Mouse (Mus musculus): Measurements from ENCODE around the gene Olfr1037.
"Not testable (repeated sequence)": the region's sequence is repeated elsewhere in the genome, so short reads cannot be mapped to it uniquely, and the experiment has no call there.

Gene Olfr1037
- long read RNA-seq, experiment 1: 0 reads
- long read RNA-seq, experiment 2: 0 reads

- intact Hi-C loops (cut with DNase I): no loop called here
Observed at GRCm38 (mm10) chr2:86087285-86087684, at the start of gene Olfr1037. Olfr1037 (minus strand) TSS chr2:86087385.

- intact Hi-C loops (cut with DNase I): no loop called here
Observed at GRCm38 (mm10) chr2:86135828-86136227, 48.6 kb upstream of the Olfr1037 start, which contains the start of gene Olfr1039. Olfr1039 (minus strand) TSS chr2:86135928.

DNA sequence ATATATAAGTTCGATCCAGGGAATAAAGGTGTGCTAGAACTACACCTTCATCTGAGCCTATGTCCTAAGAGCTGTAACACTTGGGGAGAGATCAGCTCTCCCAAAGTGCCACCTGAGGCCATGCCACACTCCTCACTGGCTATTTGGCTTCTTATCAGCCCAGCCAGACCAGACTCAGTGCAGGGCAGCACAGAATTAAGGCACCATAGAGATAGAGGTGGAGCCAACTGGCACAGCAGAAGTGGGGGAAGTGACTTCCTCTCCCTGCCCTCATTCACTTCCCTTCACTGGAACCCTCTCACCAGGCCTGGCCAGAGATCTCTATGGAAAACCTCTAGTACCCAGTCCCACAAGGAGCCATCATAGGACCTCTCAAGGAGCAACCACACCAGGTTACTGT, 6.7 kb downstream of the Olfr1037 start:
- intact Hi-C loops (cut with DNase I): not testable (repeated sequence)

DNA sequence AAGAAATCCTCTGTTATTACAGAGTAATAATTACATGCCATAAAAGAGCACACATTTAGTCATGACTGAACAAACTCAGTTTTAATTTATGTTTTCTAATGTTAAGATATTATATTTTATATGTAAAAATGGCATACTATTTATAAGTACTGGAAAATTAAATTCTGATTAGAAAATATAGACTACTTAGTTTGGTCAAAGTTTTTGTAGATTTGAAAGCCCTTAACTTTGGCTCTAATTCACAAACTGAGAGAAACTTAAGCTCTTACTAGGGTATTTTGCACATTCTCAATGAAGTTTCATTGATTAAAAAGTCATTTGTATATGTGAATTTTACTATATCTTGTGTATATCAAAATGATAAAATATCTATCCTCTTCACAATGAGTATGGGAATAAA, 13.5 kb downstream of the Olfr1037 start, which contains the start of gene Olfr1036:
Olfr1036 (plus strand) TSS at position 301 of the 400 bp plus-strand sequence.
- intact Hi-C loops (cut with DNase I): not testable (repeated sequence)

DNA sequence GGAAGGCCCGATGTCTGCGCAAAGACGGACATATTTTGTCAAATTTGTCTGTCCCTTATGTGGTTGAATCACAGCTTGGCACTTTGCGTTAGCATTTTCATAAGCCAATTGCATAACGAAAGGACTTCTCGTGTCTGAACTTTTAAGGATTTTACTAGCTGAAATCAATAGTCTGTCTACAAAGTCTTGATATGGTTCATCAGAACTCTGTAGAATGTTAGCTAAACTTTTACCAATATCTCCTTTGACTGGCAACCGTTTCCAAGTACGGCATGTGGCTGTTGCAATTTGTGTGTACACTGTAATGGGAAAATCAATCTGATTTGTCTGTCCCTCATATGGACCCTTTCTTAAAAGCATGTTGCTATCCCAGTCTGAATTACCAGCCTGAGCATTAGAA, 17.0 kb downstream of the Olfr1037 start:
- intact Hi-C loops (cut with DNase I): no loop called here

DNA sequence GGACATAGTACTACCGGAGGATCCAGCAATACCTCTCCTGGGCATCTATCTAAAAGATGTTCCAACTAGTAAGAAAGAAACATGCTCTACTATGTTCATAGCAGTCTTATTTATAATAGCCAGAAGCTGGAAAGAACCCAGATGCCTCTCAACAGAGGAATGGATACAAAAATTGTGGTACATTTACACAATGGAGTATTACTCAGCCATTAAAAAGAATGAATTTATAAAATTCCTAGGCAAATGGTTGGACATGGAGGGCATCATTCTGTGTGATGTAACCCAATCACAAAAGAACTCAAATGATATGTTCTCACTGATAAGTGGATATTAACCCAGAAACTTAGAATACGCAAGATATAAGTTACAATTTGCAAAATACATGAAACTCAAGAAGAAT, 23.4 kb downstream of the Olfr1037 start:
- intact Hi-C loops (cut with DNase I): not testable (repeated sequence)

- intact Hi-C loops (cut with DNase I): not testable (repeated sequence)
Observed at GRCm38 (mm10) chr2:86050777-86051176, 36.4 kb downstream of the Olfr1037 start.

DNA sequence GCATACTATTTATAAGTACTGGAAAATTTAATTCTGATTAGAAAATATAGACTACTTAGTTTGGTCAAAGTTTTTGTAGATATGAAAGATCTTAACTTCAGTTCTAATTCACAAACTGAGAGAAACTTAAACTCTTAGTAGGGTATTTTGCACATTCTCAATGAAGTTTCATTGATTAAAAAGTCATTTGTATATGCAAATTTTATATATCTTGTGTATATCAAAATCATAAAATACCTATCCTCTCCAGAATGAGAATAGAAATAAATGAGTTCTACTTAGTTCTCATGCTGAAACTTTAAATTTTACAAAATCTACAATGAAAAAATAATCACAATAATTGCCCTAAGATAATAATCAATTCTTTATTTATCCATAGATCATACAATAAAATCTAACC, 41.6 kb downstream of the Olfr1037 start, which contains the start of gene Olfr1034:
Olfr1034 (plus strand) TSS at position 301 of the 400 bp plus-strand sequence.
- intact Hi-C loops (cut with DNase I): no loop called here

Measured in adrenal gland (tissue).